In genomic region chr9:32372202-32372601, GRCm38 (mm10) we compare ENCODE assay signal across 29 mouse cellular contexts. TPM values are rescaled to one million over a fixed set of nuclear protein-coding genes. Genes with fewer than 3 reads are reported as not detected.
"Had no signal": no experiment of that assay in that cellular context is flagged by ENCODE, and none has a peak within 500 bp of the region (broad histone marks: within the 10 kb centered on the region; RNA-seq: fewer than 3 reads in every experiment).

Gene Kcnj1, plus strand, starts transcription at chr9:32372493.

- H3K27ac ChIP-seq: layer of hippocampus, adult 2 months; left cerebral cortex, adult 2 months; liver, embryonic 13.5 days had no signal

- H3K4me3 ChIP-seq: layer of hippocampus, adult 2 months; left cerebral cortex, adult 2 months; liver, embryonic 13.5 days had no signal

- ATAC-seq: inflammation-experienced regulatory T-cells, adult 6 months; intestine, embryonic 16.5 days had no signal

- H3K4me2 ChIP-seq: liver, embryonic 13.5 days; midbrain, embryonic 11.5 days had no signal

- H3K9ac ChIP-seq: liver, embryonic 13.5 days had no signal

- H3K4me1 ChIP-seq: liver, embryonic 13.5 days had no signal

- H3K36me3 ChIP-seq: liver, embryonic 13.5 days had no signal

- H3K9me3 ChIP-seq: liver, embryonic 13.5 days had no signal

- DNase-seq: layer of hippocampus, adult 9-11 months; liver, embryonic 13.5 days; lung, adult 2 months; lung, postnatal 14 days; lung, postnatal 4 days; midbrain, embryonic 14.5 days; thymus, adult 18-20 months; thymus, postnatal 36 days had no signal

RNA-seq across cellular contexts. Expression of gene Kcnj1, which starts in this region (rescaled TPM):
- total RNA-seq: layer of hippocampus, adult 2 months; layer of hippocampus, postnatal 25 days; left cerebral cortex, adult 2 months; left cerebral cortex, postnatal 10 days; left cerebral cortex, postnatal 36 days; liver, adult 2 months; megakaryocyte progenitor cell, adult 5-6 weeks; megakaryocyte-erythroid progenitor cell, adult 5-6 weeks; midbrain, postnatal 0 days had no signal
- polyA plus RNA-seq: inflammation-experienced regulatory T-cells, adult 6 months; intestine, embryonic 16.5 days; limb, embryonic 11.5 days; limb, embryonic 14.5 days; liver, adult 2 months; liver, embryonic 13.5 days; liver, embryonic 16.5 days; lung, adult 2 months; lung, embryonic 16.5 days; midbrain, embryonic 11.5 days; midbrain, embryonic 14.5 days; midbrain, postnatal 0 days; neural tube, embryonic 11.5 days; neural tube, embryonic 14.5 days; small intestine, adult 2 months; stomach, embryonic 16.5 days; urinary bladder, adult 2 months had no signal
